Mouse (Mus musculus) cortical plate, adult 2 months (tissue): Measurements from ENCODE around the gene Lelp1. TPM values are rescaled to one million over a fixed set of nuclear protein-coding genes. Genes with fewer than 3 reads are reported as not detected.

ENCODE experiments used
- H3K27ac ChIP-seq: fragments of 200-500 bp; 2 replicates; pipeline ENCODE4 v1.5.1; 2012; ENCODE audit warnings: low read length, control low read depth, inconsistent platforms; ENCODE audit not compliant: insufficient read depth
- H3K4me1 ChIP-seq: fragments of 200-500 bp; 2 replicates; pipeline ENCODE4 v1.6.1; 2011; ENCODE audit warnings: low read length; ENCODE audit not compliant: control insufficient read depth, insufficient read depth
- H3K4me3 ChIP-seq: fragments of 200-500 bp; 2 replicates; pipeline ENCODE4 v1.5.1; 2011; ENCODE audit warnings: mild to moderate bottlenecking, low read length, control low read depth; ENCODE audit not compliant: insufficient read depth
- CTCF ChIP-seq: fragments of 200-500 bp; IDR thresholded peaks from 2 replicates; pipeline ENCODE4 v1.5.1; 2011; ENCODE audit warnings: mild to moderate bottlenecking, control low read depth, low read length; ENCODE audit not compliant: insufficient read depth; ENCODE audit errors: extremely low read depth
- POLR2A ChIP-seq: fragments of 200-500 bp; IDR thresholded peaks from 2 replicates; pipeline ENCODE4 v1.6.1; 2011; ENCODE audit warnings: mild to moderate bottlenecking, low read length, control low read depth; ENCODE audit not compliant: insufficient read depth; ENCODE audit errors: extremely low read depth
- polyA plus RNA-seq: library from polyadenylated mRNA; depleted of rRNA; stranded (reverse); fragments of >200 nt; gene quantifications from 2 replicates; pipeline ENCODE4 v1.2.3, GENCODE M21; 2012; rRNA removed

Lelp1 gene
- polyA plus RNA-seq = not detected in 2 replicates

DNA sequence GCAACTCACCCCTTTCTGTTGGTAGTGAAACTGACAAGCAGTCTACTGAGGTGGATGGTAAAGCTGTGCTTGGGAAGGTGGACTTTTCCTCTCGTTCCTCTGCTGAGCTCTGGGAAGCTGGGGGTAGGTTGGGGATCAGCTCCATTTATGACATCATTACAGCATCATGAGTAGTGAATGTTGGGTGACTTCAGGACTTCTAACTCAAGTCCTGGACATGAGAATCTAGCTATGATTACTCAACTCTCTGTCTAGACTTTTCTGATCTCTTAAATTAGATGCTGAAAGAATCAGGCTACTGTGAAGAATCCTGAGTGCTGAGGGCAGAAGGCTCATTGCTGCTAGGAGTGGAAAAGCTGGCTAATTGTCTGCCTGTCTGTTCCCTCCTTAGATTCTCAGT is at the start of gene Lelp1:
Gene Lelp1, minus strand, starts transcription at position 101 of the 400 bp plus-strand sequence.
- H3K4me1 ChIP-seq = no peaks in the 10 kb centered on the region
- no peak within 1 kb of the TSS for H3K27ac ChIP-seq
- H3K4me3 ChIP-seq = no peak within 1 kb of the TSS
- TF ChIP-seq CTCF (no peak), POLR2A (no peak)

DNA sequence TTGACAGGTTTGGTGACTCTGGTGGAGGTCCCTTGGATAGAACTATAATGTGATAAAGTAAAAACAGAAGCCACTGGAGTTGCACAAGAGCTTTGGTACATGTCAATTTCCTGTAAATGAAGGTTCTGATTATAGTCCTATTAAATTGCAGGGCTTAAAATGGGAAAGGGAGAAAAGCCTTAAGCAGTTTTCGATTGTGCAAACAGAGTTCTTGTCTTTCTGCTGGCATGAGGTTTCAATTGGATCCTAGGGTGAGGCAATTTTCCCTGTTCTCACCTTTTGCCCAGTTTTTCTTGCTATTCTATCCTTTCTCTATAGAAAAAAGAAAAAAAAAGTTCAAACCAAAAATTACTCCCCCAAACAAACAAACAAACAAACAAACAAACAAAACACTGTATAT is 34.3 kb upstream of the Lelp1 start:
- TF ChIP-seq POLR2A (no peak), CTCF (no peak)
- H3K27ac ChIP-seq = no peak overlapping the region
- no peaks in the 10 kb centered on the region for H3K4me1 ChIP-seq
- no peak overlapping the region for H3K4me3 ChIP-seq

DNA sequence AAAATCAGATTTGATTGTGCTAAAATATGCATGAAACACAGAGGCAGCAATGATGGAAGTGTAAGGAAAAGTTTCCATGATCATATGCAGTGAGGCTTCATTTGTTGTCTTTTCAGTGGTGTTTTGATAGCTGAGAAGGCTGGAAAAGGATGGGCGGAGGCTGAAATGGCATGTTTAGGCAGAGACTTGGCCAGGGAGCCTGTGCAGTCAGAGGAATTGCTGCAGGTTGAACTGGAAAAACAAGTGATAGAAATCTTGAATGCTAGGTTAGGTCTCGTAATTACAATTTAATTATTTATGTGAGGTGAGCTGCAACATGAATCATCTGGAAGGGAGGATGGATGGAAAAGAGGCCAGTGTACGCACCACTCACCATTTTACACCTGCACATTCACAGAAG is 27.3 kb upstream of the Lelp1 start:
- no peak overlapping the region for H3K4me3 ChIP-seq
- no peak overlapping the region for H3K27ac ChIP-seq
- no peaks in the 10 kb centered on the region for H3K4me1 ChIP-seq

DNA sequence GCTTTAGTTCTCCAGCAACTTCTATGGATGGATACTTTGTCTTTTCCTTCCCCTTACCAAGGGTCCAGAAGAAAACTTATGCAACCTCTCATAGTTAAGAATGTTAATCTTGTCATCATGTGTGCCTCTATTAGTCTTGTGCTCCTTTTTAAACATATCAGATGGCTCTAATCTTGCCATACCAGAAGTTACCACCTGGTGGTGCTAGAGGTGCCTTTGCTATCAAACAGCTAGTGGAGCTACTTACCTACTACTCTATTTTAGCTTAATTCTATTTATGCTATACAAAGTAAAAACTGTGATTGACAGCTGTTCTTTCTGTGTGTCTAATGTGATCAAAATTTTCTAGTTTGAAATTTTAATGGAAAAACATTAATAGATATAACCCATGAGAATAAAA is 10.8 kb upstream of the Lelp1 start:
- no peak overlapping the region for H3K27ac ChIP-seq
- no peaks in the 10 kb centered on the region for H3K4me1 ChIP-seq
- no peak overlapping the region for H3K4me3 ChIP-seq
- TF ChIP-seq POLR2A (no peak), CTCF (peak; percentile 46; the same call in 1 of the 2 replicates)

More for the DNA sequence above, 27.3 kb upstream of the Lelp1 start:
- TF ChIP-seq CTCF = no peak

DNA sequence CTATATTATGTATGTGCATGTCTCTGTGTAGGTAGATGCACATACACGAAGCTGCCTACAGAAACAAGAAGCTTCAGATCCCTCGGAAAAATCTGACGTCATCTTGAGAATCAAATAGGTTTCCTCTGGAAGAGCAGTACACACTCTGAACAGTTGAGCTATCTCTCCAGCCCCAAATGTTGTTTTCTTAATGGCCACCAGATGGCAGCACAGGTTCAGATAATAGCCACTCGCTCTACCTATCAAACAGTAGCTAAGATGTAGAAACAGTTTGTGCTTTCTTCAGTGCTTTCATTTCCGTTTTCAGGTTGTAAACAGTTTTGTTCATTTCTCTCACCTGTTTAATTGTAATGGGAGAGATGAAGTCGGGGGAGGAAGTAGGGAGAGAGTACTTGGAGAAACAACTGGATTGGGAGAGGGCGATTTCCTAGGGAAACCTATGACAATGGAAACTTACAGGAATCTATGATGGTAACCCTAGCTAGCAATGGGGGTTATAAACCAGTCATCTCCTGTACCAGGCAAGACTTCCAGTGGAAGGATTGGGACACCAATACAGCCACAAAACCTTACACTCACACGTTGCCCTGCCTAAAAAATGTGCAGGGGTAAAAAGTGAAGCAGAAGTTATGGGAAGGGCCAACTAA is 8.2 kb upstream of the Lelp1 start:
- no peaks in the 10 kb centered on the region for H3K4me1 ChIP-seq
- no peak overlapping the region for H3K27ac ChIP-seq
- TF ChIP-seq CTCF (peak; percentile 72), POLR2A (no peak)
- no peak overlapping the region for H3K4me3 ChIP-seq

DNA sequence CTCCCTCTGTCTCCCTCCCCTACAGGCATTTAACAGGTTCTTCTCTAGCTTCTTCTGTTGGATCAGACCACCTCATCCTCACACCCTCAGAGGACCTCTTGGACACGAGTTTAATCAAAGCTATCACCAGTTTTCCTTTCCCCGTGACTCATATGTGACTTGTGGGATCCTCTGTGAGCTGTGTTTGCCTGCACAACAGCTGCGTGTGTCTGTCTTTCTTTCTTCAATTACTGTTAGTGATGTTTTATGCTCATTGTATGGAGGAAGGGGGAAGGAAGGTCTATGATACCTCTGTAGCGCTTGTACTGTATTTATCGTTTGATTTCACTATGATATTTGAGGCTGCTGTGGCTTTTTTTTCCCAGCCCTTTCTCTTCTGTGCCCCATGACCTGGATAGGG is 5.4 kb upstream of the Lelp1 start:
- no peak overlapping the region for H3K4me3 ChIP-seq
- no peak for TF ChIP-seq CTCF
- no peak for TF ChIP-seq POLR2A
- H3K4me1 ChIP-seq = no peaks in the 10 kb centered on the region
- H3K27ac ChIP-seq = no peak overlapping the region

DNA sequence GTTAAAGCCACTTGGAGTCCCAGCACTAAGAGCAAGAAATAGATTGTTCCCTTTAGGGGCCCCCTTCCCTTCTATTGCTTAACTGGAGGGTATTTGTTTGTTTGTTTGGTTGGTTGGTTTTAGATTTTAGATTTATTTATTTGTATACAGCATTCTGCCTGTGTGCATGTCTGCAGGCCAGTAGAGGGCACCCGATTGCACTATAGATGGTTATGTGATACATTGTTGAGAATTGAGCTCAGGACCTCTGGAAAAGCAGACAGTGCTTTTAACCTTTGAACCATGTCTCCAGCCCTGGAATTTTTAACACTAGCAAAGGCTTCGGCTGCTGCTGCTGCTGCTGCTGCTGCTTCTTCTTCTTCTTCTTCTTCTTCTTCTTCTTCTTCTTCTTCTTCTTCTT is 4.9 kb upstream of the Lelp1 start:
- Histone ChIP-seq H3K4me1 (no peaks in the 10 kb centered on the region), H3K4me3 (no peak overlapping the region), H3K27ac (no peak overlapping the region)
- TF ChIP-seq CTCF (peak; percentile 25; the same call in 1 of the 2 replicates), POLR2A (no peak)

DNA sequence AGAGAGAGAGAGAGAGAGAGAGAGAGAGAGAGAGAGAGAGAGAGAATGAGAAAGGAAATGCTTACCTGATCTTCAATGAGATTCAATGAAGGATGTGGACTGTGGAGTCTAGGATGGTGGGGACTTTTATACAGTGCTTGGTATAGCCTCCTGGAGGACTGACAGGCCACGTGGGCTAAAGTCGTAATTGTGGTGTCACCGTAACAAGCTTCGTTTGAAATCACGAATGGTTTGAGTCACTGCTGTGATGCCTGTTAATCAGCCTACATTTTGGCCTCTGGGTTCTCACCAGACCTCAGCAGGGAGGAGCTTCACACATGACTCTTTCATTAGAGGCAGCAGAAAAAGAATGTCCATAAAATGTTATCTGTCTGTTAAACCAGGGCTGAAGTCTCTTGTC is 18.7 kb downstream of the Lelp1 start, which contains the start of gene Prr9:
Gene Prr9, minus strand, starts transcription at position 101 of the 400 bp plus-strand sequence.
- no peak within 1 kb of the TSS for H3K4me3 ChIP-seq
- no peaks in the 10 kb centered on the region for H3K4me1 ChIP-seq
- no peak within 1 kb of the TSS for H3K27ac ChIP-seq
- TF ChIP-seq POLR2A (no peak), CTCF (no peak)

DNA sequence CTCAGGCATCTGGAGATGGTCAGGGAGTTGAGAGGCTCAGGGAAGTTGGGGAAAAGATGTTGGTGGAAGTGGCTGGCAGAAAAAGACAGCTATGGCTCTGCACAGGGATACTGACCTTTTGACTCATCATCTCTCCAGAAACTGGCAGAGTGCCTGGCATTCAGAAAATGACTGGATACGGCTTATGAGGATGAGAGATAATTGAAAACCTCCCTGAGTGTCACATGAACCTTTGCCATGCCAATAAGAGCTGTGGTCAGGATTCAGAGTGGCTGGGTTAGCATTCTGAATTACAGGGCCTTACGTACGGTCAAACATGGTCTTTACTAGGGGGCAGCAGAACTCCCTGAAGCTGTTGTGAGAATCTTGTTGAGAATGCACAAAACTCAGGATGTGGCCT is 21.6 kb downstream of the Lelp1 start:
- H3K4me1 ChIP-seq = no peaks in the 10 kb centered on the region
- H3K27ac ChIP-seq = no peak overlapping the region
- no peak for TF ChIP-seq CTCF
- no peak for TF ChIP-seq POLR2A
- no peak overlapping the region for H3K4me3 ChIP-seq

DNA sequence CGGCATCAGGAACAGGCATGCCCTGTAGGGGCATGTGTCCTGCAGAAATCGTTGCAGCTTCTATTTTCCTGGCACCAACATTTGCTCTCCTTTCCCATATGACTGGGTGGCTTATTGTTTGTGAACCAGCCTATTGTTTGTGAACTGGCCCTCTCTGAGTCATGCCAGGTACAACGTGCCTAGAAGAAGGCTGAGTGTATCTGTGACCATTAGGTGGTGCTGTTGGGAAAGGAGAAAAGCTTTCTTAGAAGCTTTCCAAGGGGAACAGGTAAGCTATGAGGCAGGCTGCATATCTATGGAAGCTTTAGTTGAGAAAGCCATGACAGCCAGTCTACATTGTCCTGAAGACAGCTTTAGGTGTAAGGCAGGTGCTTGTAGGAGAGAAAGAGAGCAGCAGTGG is 24.6 kb downstream of the Lelp1 start:
- peak; percentile 44; the same call in 1 of the 2 replicates for TF ChIP-seq CTCF
- TF ChIP-seq POLR2A = no peak
- H3K4me1 ChIP-seq = no peaks in the 10 kb centered on the region
- H3K27ac ChIP-seq = no peak overlapping the region
- H3K4me3 ChIP-seq = no peak overlapping the region
